Mouse (Mus musculus) olfactory bulb, adult 2 months (tissue): ENCODE results near the gene Gjc2.

ENCODE experiments used
- CTCF ChIP-seq: fragments of 200-500 bp; IDR thresholded peaks from 2 replicates; pipeline ENCODE4 v1.5.1; 2012; ENCODE audit warnings: low read depth, mild to moderate bottlenecking, low read length, moderate library complexity; ENCODE audit not compliant: insufficient read depth
- POLR2A ChIP-seq: fragments of 200-500 bp; IDR thresholded peaks from 2 replicates; pipeline ENCODE4 v1.6.1; 2012; ENCODE audit warnings: mild to moderate bottlenecking, low read depth, low read length, moderate library complexity; ENCODE audit not compliant: insufficient read depth

DNA sequence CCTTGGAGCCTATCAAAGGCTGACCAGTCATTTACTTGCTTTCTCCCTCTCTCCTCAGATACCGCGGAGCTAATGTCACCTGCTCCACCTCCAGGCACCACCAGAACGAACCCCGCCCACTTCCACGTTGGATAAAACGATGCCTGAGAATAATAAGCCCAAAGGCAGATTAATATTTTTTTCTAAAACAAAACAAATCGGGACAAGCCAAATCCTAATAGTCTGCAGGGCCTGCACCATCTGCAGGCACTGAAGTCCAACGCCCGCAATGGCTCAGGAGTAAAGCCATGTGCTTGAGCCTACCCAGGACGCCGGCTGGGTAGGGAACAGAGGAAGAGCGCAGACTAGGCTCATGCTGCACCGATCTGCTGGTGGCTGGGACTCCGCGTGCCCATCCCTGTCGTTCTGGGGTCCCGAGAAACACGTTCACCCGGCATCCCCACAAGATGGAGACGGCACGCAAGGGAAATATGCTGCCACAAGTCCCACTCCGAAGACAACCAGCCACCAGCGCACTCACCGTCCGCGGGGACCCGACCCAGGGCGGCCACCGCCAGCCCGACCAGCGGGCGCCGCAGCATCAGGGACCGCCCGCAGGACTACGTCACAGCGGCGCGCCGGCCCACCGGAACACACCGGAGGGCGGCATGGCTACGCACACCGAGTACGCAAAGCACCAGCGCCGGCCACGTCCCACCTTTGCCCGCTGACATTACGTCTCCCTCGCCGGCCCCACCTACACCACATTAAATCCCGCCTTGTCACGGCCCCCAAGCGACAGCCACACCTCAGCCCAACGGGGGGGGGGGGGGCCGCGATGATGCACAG is 8.4 kb upstream of the Gjc2 start:
- TF ChIP-seq POLR2A = peak; percentile 79
- TF ChIP-seq CTCF = no peak
